Mouse (Mus musculus): ENCODE results near the gene Tnks1bp1.

DNA sequence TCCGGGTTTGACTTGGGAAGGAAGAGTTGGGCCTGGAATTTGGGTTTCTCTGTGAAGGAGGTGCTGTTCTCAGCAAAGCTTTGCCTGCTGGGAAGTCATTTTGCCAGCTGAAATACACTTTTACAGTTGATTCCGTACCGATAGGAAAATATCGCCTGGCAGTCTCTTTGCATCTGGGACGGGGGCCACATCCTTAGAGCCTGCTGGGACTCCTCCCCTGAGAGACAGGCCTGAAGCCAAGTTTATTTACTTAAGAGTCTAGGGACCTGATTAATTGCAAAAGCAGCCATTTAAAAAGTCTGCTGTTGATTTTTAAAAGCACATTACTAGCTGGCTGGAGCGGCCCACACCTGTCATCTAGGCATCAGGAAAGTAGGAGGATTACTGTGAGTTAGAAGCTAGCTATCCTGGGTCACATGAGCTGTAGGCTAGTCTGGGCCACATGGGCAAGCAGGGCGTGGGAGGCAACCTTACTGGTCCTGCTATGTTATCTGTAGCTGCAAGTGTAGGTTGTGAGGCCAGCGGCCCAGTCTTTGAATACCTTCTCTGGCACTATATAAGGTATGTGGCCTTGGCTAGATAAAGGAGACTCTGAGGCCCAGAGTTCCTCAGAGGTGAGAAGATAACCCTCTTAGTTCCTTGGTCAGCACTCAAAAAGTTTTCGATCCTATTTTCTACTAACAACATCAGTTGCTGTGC, 35.8 kb upstream of the Tnks1bp1 start:
- TF ChIP-seq EP300 (optimal IDR thresholded peaks at IDR 0.05): no peak
- TF ChIP-seq CTCF (IDR thresholded peaks at IDR 0.05; ENCODE audit: low read depth): no peak

Measured in stomach, postnatal 0 days (tissue).